Mouse (Mus musculus) liver, embryonic 11.5 days (tissue): ENCODE results near the gene Tnnt3. TPM values are rescaled to one million over a fixed set of nuclear protein-coding genes. Genes with fewer than 3 reads are reported as not detected.

Source experiments
- ATAC-seq: fragments of 200-750 bp; cut with Nextera tagmentation; replicated peaks from 2 replicates; pipeline ENCODE4 v1.8.0; 2017; ENCODE audit warnings: moderate number of reproducible peaks, mild to moderate bottlenecking, moderate TSS enrichment, moderate library complexity; ENCODE audit not compliant: low FRiP score
- DNase-seq: peaks from one replicate; pipeline ENCODE4 v3.0.0-alpha.2; 2017; ENCODE audit warnings: low spot score
- H3K27ac ChIP-seq: fragments of 300-500 bp; sonication (generic); 2 replicates; pipeline ENCODE4 v1.5.1; 2014; ENCODE audit warnings: mild to moderate bottlenecking, low read depth, low read length, control low read depth
- H3K27me3 ChIP-seq: fragments of 300-500 bp; sonication (generic); replicated peaks from 2 replicates; pipeline ENCODE4 v1.6.1; 2014; ENCODE audit warnings: low read length, mixed read lengths; ENCODE audit not compliant: control insufficient read depth, insufficient read depth
- H3K36me3 ChIP-seq: fragments of 300-500 bp; sonication (generic); 2 replicates; pipeline ENCODE4 v1.6.1; 2014; ENCODE audit warnings: mild to moderate bottlenecking, low read length, moderate library complexity, mixed read lengths; ENCODE audit not compliant: control insufficient read depth, insufficient read depth
- H3K4me1 ChIP-seq: fragments of 300-500 bp; sonication (generic); replicated peaks from 2 replicates; pipeline ENCODE4 v1.6.1; 2014; ENCODE audit warnings: low read length, mixed read lengths; ENCODE audit not compliant: control insufficient read depth, insufficient read depth
- H3K4me2 ChIP-seq: fragments of 300-500 bp; sonication (generic); 2 replicates; pipeline ENCODE4 v1.6.1; 2014; ENCODE audit warnings: mild to moderate bottlenecking, control low read depth, moderate library complexity
- H3K4me3 ChIP-seq: fragments of 300-500 bp; sonication (generic); 2 replicates; pipeline ENCODE4 v1.5.1; 2014; ENCODE audit warnings: low read depth, low read length, control low read depth
- H3K9ac ChIP-seq: fragments of 300-500 bp; sonication (generic); 2 replicates; pipeline ENCODE4 v1.6.1; 2014; ENCODE audit warnings: low read depth, low read length, control low read depth
- H3K9me3 ChIP-seq: fragments of 300-500 bp; sonication (generic); 2 replicates; pipeline ENCODE4 v1.6.1; 2016; ENCODE audit warnings: low read length, inconsistent platforms, mixed read lengths; ENCODE audit not compliant: control insufficient read depth
- WGBS: fragments of 180-500 bp; shearing (Covaris S2); extraction: QIAGEN DNeasy Blood & Tissue Kit; methylation state at CpG from one replicate; pipeline ENCODE4 v1.1.7; 2014; 5-methylcytosine and 5-hydroxymethylcytosine counted together
- polyA plus RNA-seq: library from polyadenylated mRNA; unstranded; fragments of >200 nt; fragmentation: Nextera tagmentation; extraction: Ambion mirVana; gene quantifications from 2 replicates; pipeline ENCODE4 v1.2.1, GENCODE M21; 2014

Gene Tnnt3
- polyA plus RNA-seq, 1 experiment from 2014 or later, result 2.4 TPM

- Histone ChIP-seq H3K27ac (no peak overlapping the region), H3K4me2 (no peak overlapping the region), H3K9me3 (no peaks in the 10 kb centered on the region), H3K9ac (no peak overlapping the region), H3K4me1 (peaks cover 29% of the 10 kb centered on the region), H3K4me3 (no peak overlapping the region), H3K36me3 (no peaks in the 10 kb centered on the region), H3K27me3 (peaks cover 4% of the 10 kb centered on the region; the same call in 1 of the 2 replicates)
- ATAC-seq, result no peak
- DNase-seq, result no peak
Measured at GRCm38 (mm10) chr7:142479307-142479706, 19.3 kb upstream of the Tnnt3 start.

- H3K4me2 ChIP-seq, result no peak overlapping the region
- H3K27ac ChIP-seq, result no peak overlapping the region
- peaks cover 26% of the 10 kb centered on the region for H3K4me1 ChIP-seq
- H3K36me3 ChIP-seq, result no peaks in the 10 kb centered on the region
- WGBS, result 87% methylated on average over 3 of the region's 3 CpGs
- peaks cover 4% of the 10 kb centered on the region; the same call in 1 of the 2 replicates for H3K27me3 ChIP-seq
- no peak overlapping the region for H3K4me3 ChIP-seq
- no peaks in the 10 kb centered on the region for H3K9me3 ChIP-seq
- DNase-seq (no peak), ATAC-seq (no peak)
- H3K9ac ChIP-seq, result no peak overlapping the region
Measured at GRCm38 (mm10) chr7:142479886-142480285, 18.8 kb upstream of the Tnnt3 start.

GRCm38 (mm10) chr7:142480661-142481060 lies 18.0 kb upstream of the Tnnt3 start:
- Histone ChIP-seq H3K27me3 (peaks cover 4% of the 10 kb centered on the region; the same call in 1 of the 2 replicates), H3K4me1 (peaks cover 26% of the 10 kb centered on the region), H3K36me3 (no peaks in the 10 kb centered on the region), H3K4me3 (no peak overlapping the region), H3K9ac (no peak overlapping the region), H3K9me3 (no peaks in the 10 kb centered on the region), H3K4me2 (no peak overlapping the region), H3K27ac (peak overlapping the region; percentile 84)
- no peak for DNase-seq
- no peak for ATAC-seq
- WGBS, result 91% methylated on average over 3 of the region's 3 CpGs

GRCm38 (mm10) chr7:142481186-142481567 lies 17.5 kb upstream of the Tnnt3 start:
- WGBS, result 8% methylated on average over 5 of the region's 5 CpGs
- H3K27ac ChIP-seq, result peak overlapping the region; percentile 84

GRCm38 (mm10) chr7:142481568-142482255 lies 16.9 kb upstream of the Tnnt3 start:
- H3K4me2 ChIP-seq, result peak overlapping the region; percentile 54
- peak overlapping the region; percentile 84 for H3K27ac ChIP-seq
- H3K4me1 ChIP-seq, result peaks cover 26% of the 10 kb centered on the region
- 0 out of 2 replicates have a peak overlapping the region, but pooled peaks have one; percentile 8 for H3K4me3 ChIP-seq
- DNase-seq (peak; percentile 63), ATAC-seq (peak; percentile 44; the same call in 1 of the 2 replicates)
- H3K27me3 ChIP-seq, result peaks cover 9% of the 10 kb centered on the region; the same call in 1 of the 2 replicates
- 8% methylated on average over 22 of the region's 22 CpGs for WGBS
- H3K9me3 ChIP-seq, result no peaks in the 10 kb centered on the region
- H3K36me3 ChIP-seq, result no peaks in the 10 kb centered on the region
- peak overlapping the region; percentile 56 for H3K9ac ChIP-seq

More at GRCm38 (mm10) chr7:142481186-142481567, 17.5 kb upstream of the Tnnt3 start:
- Histone ChIP-seq H3K9me3 (no peaks in the 10 kb centered on the region), H3K4me3 (no peak overlapping the region), H3K27me3 (peaks cover 7% of the 10 kb centered on the region; the same call in 1 of the 2 replicates), H3K4me1 (peaks cover 26% of the 10 kb centered on the region), H3K4me2 (peak overlapping the region; percentile 54), H3K9ac (peak overlapping the region; percentile 56), H3K36me3 (no peaks in the 10 kb centered on the region)
- ATAC-seq (0 out of 2 replicates have a peak, but pooled peaks have one; percentile 4), DNase-seq (peak; percentile 72)

- Histone ChIP-seq H3K36me3 (no peaks in the 10 kb centered on the region), H3K4me1 (peaks cover 29% of the 10 kb centered on the region), H3K27ac (peak overlapping the region; percentile 84), H3K4me3 (no peak overlapping the region), H3K9ac (peak overlapping the region; percentile 56; the same call in 1 of the 2 replicates), H3K4me2 (peak overlapping the region; percentile 54), H3K27me3 (peaks cover 9% of the 10 kb centered on the region; the same call in 1 of the 2 replicates), H3K9me3 (no peaks in the 10 kb centered on the region)
- ATAC-seq (no peak), DNase-seq (no peak)
- WGBS, result 36% methylated on average over 6 of the region's 6 CpGs
Measured at GRCm38 (mm10) chr7:142482256-142482609, 16.4 kb upstream of the Tnnt3 start.

- H3K27ac ChIP-seq, result peak overlapping the region; percentile 84
- H3K4me3 ChIP-seq, result no peak overlapping the region
- H3K4me1 ChIP-seq, result peaks cover 29% of the 10 kb centered on the region
- H3K36me3 ChIP-seq, result no peaks in the 10 kb centered on the region
- 55% methylated on average over 11 of the region's 11 CpGs for WGBS
- H3K9me3 ChIP-seq, result no peaks in the 10 kb centered on the region
- ATAC-seq, result no peak
- no peak overlapping the region for H3K9ac ChIP-seq
- H3K4me2 ChIP-seq, result no peak overlapping the region
- peaks cover 9% of the 10 kb centered on the region; the same call in 1 of the 2 replicates for H3K27me3 ChIP-seq
- DNase-seq, result no peak
Measured at GRCm38 (mm10) chr7:142483136-142483535, 15.5 kb upstream of the Tnnt3 start.

DNA sequence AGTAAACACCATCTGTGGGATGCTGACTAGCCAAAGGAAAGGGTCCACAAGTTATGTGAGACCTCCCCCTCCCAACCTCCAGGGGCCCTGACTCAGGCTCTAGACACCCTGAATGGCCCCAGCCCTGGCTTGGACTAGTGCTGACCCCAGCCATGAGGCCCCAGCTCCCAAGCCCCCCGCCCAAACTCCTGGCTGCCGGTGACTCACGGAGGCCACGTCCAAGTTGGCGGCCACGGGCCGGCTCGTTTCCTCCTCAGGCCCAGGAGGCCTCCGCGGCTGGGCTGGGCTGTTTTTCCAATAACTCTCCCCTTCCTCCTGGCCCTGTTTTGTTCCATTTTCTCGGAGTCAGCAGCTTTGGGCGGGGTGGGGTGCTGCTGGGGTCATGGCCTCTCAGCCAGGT lies 13.9 kb upstream of the Tnnt3 start:
- Histone ChIP-seq H3K27ac (no peak overlapping the region), H3K36me3 (no peaks in the 10 kb centered on the region), H3K4me1 (peaks cover 29% of the 10 kb centered on the region), H3K27me3 (peaks cover 9% of the 10 kb centered on the region; the same call in 1 of the 2 replicates), H3K9me3 (no peaks in the 10 kb centered on the region), H3K9ac (no peak overlapping the region), H3K4me3 (no peak overlapping the region), H3K4me2 (no peak overlapping the region)
- DNase-seq (no peak), ATAC-seq (no peak)
- 64% methylated on average over 12 of the region's 12 CpGs for WGBS

GRCm38 (mm10) chr7:142486751-142487162 lies 11.9 kb upstream of the Tnnt3 start:
- Histone ChIP-seq H3K9ac (no peak overlapping the region), H3K27me3 (peaks cover 9% of the 10 kb centered on the region; the same call in 1 of the 2 replicates), H3K4me1 (peaks cover 19% of the 10 kb centered on the region), H3K36me3 (no peaks in the 10 kb centered on the region), H3K9me3 (no peaks in the 10 kb centered on the region), H3K4me2 (no peak overlapping the region), H3K27ac (peak overlapping the region; percentile 46; the same call in 1 of the 2 replicates), H3K4me3 (no peak overlapping the region)
- DNase-seq, result no peak
- no peak for ATAC-seq
- WGBS, result 69% methylated on average over 8 of the region's 8 CpGs
